ENCODE assay signal across 12 mouse cellular contexts in genomic region chr9:7929552-7929951, GRCm38 (mm10). TPM values are rescaled to one million over a fixed set of nuclear protein-coding genes. Genes with fewer than 3 reads are reported as not detected.
DNase-seq lines count a peak whose midpoint lies in the region; ATAC-seq lines count a peak whose summit lies in the region.
"Had no signal": no experiment of that assay in that cellular context is flagged by ENCODE, and none has a peak within 500 bp of the region (broad histone marks: within the 10 kb centered on the region; RNA-seq: fewer than 3 reads in every experiment).

No protein-coding gene starts in this region.

- peaks cover 4% of the 10 kb centered on the region; the same call in 1 of the 2 replicates for H3K9me3 ChIP-seq in forebrain, embryonic 15.5 days
- peaks cover 27% of the 10 kb centered on the region for H3K9me3 ChIP-seq in forebrain, embryonic 10.5 days
- peaks cover 10% of the 10 kb centered on the region; the same call in 1 of the 2 replicates for H3K9me3 ChIP-seq in midbrain, embryonic 14.5 days (ENCODE audit: control insufficient read depth, low read length)
- H3K9me3 ChIP-seq in midbrain, embryonic 10.5 days (replicated peaks) = peaks cover 27% of the 10 kb centered on the region
- H3K9me3 ChIP-seq in neural tube, embryonic 14.5 days (ENCODE audit: control insufficient read depth, low read length) = no peaks in the 10 kb centered on the region

- H3K9ac ChIP-seq in forebrain, embryonic 15.5 days (replicated peaks) = no peak overlapping the region
- H3K9ac ChIP-seq in midbrain, embryonic 14.5 days (replicated peaks; ENCODE audit: low read length) = no peak overlapping the region
- no peak overlapping the region for H3K9ac ChIP-seq in neural tube, embryonic 14.5 days (replicated peaks; ENCODE audit: low read depth, low read length)
- H3K9ac ChIP-seq: limb, embryonic 12.5 days had no signal

- 68% methylated on average over 6 of the region's 6 CpGs for WGBS in forebrain, embryonic 15.5 days
- 95% methylated on average over 6 of the region's 6 CpGs for WGBS in forebrain, embryonic 10.5 days
- 82% methylated on average over 6 of the region's 6 CpGs for WGBS in midbrain, embryonic 14.5 days
- WGBS in midbrain, embryonic 10.5 days = 94% methylated on average over 6 of the region's 6 CpGs
- WGBS in neural tube, embryonic 14.5 days = 66% methylated on average over 6 of the region's 6 CpGs

- H3K4me1 ChIP-seq in forebrain, embryonic 15.5 days = no peaks in the 10 kb centered on the region
- H3K4me1 ChIP-seq in forebrain, embryonic 10.5 days = no peaks in the 10 kb centered on the region
- no peaks in the 10 kb centered on the region for H3K4me1 ChIP-seq in midbrain, embryonic 14.5 days (ENCODE audit: control insufficient read depth, insufficient read depth, low read length)
- H3K4me1 ChIP-seq in midbrain, embryonic 10.5 days = no peaks in the 10 kb centered on the region
- no peaks in the 10 kb centered on the region for H3K4me1 ChIP-seq in neural tube, embryonic 14.5 days (ENCODE audit: control insufficient read depth, insufficient read depth, low read length)

- H3K36me3 ChIP-seq in forebrain, embryonic 15.5 days = peaks cover 21% of the 10 kb centered on the region
- peaks cover 98% of the 10 kb centered on the region for H3K36me3 ChIP-seq in forebrain, embryonic 10.5 days (replicated peaks)
- H3K36me3 ChIP-seq in midbrain, embryonic 14.5 days (ENCODE audit: control insufficient read depth, insufficient read depth, low read length) = peaks cover 13% of the 10 kb centered on the region
- peaks cover 90% of the 10 kb centered on the region for H3K36me3 ChIP-seq in midbrain, embryonic 10.5 days
- H3K36me3 ChIP-seq in neural tube, embryonic 14.5 days (ENCODE audit: control insufficient read depth, insufficient read depth, low read length) = no peaks in the 10 kb centered on the region

- no peak overlapping the region for H3K27ac ChIP-seq in forebrain, embryonic 15.5 days (replicated peaks)
- no peak overlapping the region for H3K27ac ChIP-seq in forebrain, embryonic 10.5 days
- no peak overlapping the region for H3K27ac ChIP-seq in midbrain, embryonic 14.5 days (replicated peaks; ENCODE audit: low read depth, low read length)
- no peak overlapping the region for H3K27ac ChIP-seq in midbrain, embryonic 10.5 days (replicated peaks)
- no peak overlapping the region for H3K27ac ChIP-seq in neural tube, embryonic 14.5 days (ENCODE audit: low read depth, low read length)
- H3K27ac ChIP-seq: heart, adult 2 months had no signal

- H3K4me2 ChIP-seq in forebrain, embryonic 15.5 days (replicated peaks) = no peak overlapping the region
- H3K4me2 ChIP-seq in midbrain, embryonic 14.5 days (ENCODE audit: low read length) = no peak overlapping the region
- H3K4me2 ChIP-seq in neural tube, embryonic 14.5 days (ENCODE audit: low read depth, low read length) = no peak overlapping the region
- H3K4me2 ChIP-seq: limb, embryonic 12.5 days had no signal

- peak; percentile 38; the same call in 1 of the 2 replicates for ATAC-seq in forebrain, embryonic 15.5 days (replicated peaks)
- ATAC-seq in midbrain, embryonic 14.5 days (ENCODE audit: low FRiP score, low TSS enrichment) = no peak
- peak; percentile 68; the same call in 1 of the 2 replicates for ATAC-seq in neural tube, embryonic 14.5 days (ENCODE audit: low read depth)
- ATAC-seq: activated CD4-positive, CD25-positive, alpha-beta regulatory T cell, adult 4 months had no signal

- DNase-seq in forebrain, embryonic 10.5 days (ENCODE audit: extremely low spot score, low spot score) = no peak
- peak; percentile 49 for DNase-seq in midbrain, embryonic 14.5 days
- DNase-seq in midbrain, embryonic 10.5 days (ENCODE audit: low spot score) = no peak
- DNase-seq in kidney, postnatal 10 days = peak; percentile 35
- no peak for DNase-seq in urinary bladder, postnatal 10 days (ENCODE audit: low spot score)
- DNase-seq in cerebellum, adult 9-11 months = no peak
- DNase-seq: thymus, postnatal 25 days had no signal

- H3K27me3 ChIP-seq in forebrain, embryonic 15.5 days = no peaks in the 10 kb centered on the region
- no peaks in the 10 kb centered on the region for H3K27me3 ChIP-seq in forebrain, embryonic 10.5 days (ENCODE audit: poor library complexity, severe bottlenecking)
- no peaks in the 10 kb centered on the region for H3K27me3 ChIP-seq in midbrain, embryonic 14.5 days (ENCODE audit: control insufficient read depth, insufficient read depth, low read length)
- no peaks in the 10 kb centered on the region for H3K27me3 ChIP-seq in midbrain, embryonic 10.5 days (ENCODE audit: low read depth, poor library complexity, severe bottlenecking)
- H3K27me3 ChIP-seq in neural tube, embryonic 14.5 days (ENCODE audit: control insufficient read depth, insufficient read depth, low read length) = no peaks in the 10 kb centered on the region
- H3K27me3 ChIP-seq: limb, embryonic 12.5 days had no signal

- no peak overlapping the region for H3K4me3 ChIP-seq in forebrain, embryonic 15.5 days
- H3K4me3 ChIP-seq in forebrain, embryonic 10.5 days = no peak overlapping the region
- no peak overlapping the region for H3K4me3 ChIP-seq in midbrain, embryonic 14.5 days (replicated peaks; ENCODE audit: low read depth, low read length)
- H3K4me3 ChIP-seq in midbrain, embryonic 10.5 days = no peak overlapping the region
- no peak overlapping the region for H3K4me3 ChIP-seq in neural tube, embryonic 14.5 days (ENCODE audit: low read depth, low read length)
- H3K4me3 ChIP-seq: heart, adult 2 months; limb, embryonic 12.5 days had no signal

RNA-seq across cellular contexts. Expression of gene Birc3, which starts 56.6 kb away (rescaled TPM):
- polyA plus RNA-seq in forebrain, embryonic 15.5 days (2015; fragmentation: Nextera tagmentation; extraction: Ambion mirVana) = 0.88 and 1.2 TPM in 2 replicates
- 3.7 TPM in 2 replicates for polyA plus RNA-seq in forebrain, embryonic 10.5 days (2016; fragmentation: Nextera tagmentation; extraction: Ambion mirVana)
- 0.51 and 2.0 TPM in 2 replicates for polyA plus RNA-seq in midbrain, embryonic 14.5 days (2014; fragmentation: Nextera tagmentation; extraction: Ambion mirVana)
- 2.7 and 3.4 TPM in 2 replicates for polyA plus RNA-seq in midbrain, embryonic 10.5 days (2016; fragmentation: Nextera tagmentation; extraction: Ambion mirVana)
- 0.70 and 3.2 TPM in 2 replicates for polyA plus RNA-seq in neural tube, embryonic 14.5 days (2014; fragmentation: Nextera tagmentation; extraction: Ambion mirVana)

Comparison
In these comparisons a context has a peak if more than half of its experiments do, and no peak if none do; other contexts are left out.
1. DNase-seq: peak in midbrain, embryonic 14.5 days (single experiment) and kidney, postnatal 10 days (single experiment); none in forebrain, embryonic 10.5 days (single experiment), midbrain, embryonic 10.5 days (single experiment), urinary bladder, postnatal 10 days (single experiment) and cerebellum, adult 9-11 months (single experiment).